Mouse (Mus musculus): ENCODE results near the gene Ccdc167.

The Ccdc167 gene

DNA sequence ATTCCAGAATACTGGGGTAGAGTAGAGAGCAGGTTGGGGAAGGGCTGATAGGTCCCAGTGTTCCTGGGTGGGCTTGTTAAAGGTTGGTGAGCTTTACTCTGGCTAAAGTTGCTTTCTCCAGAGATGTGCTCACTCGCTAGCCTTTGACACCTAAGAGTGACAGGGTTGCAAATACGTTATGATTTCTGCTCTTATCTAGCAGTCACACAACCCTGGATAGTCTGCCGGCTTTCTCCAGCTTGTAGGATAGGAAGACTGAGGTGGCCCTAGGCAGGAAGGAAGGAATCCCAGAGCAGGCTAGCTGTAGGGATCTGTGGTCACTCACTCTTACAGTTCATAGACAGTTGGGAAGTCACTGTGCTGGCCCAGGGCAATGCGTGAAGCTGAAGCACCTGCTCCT, 32.6 kb downstream of the Ccdc167 start:
- no peak for DNase-seq (ENCODE audit: low spot score)

DNA sequence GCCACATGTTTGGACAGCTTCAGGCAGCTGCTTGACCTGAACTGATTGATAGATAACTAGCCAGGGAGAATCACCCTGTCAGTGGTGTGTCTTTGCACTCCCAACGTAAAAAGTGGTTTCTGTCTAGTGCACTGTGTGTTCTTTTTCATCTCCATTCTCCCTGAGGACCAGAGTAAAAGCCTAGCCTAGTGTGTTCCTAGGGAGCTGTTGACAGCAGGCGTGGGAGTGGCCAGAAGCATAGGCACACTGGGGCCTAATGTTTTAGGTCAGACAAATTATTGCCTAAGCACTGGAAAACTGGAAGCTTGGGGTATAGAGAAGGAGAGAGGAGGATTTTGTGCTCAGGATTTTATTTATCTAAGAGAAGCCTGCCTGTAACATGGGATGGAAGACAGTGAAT, 33.7 kb downstream of the Ccdc167 start:
- no peak for DNase-seq (ENCODE audit: low spot score)

DNA sequence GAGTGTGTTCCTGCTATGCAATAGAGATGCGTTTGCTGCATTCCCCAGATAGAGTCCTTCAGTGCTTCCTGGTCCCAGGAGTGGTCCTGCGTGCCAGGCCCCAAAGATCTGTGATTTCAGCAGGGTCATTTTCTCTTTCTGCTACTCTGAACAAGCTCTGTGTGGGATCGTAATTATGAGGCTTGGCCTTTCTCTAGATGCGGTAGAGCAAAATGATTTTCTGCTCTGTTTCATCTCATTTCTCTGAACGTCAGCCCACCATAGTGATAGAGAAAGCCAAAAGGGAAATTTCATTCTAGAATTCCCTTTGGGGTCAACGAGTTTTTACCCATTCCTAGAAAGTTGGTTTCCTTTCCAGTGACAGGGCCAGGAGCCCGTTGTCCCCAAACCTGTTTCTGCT, 34.6 kb downstream of the Ccdc167 start:
- no peak for DNase-seq (ENCODE audit: low spot score)

DNA sequence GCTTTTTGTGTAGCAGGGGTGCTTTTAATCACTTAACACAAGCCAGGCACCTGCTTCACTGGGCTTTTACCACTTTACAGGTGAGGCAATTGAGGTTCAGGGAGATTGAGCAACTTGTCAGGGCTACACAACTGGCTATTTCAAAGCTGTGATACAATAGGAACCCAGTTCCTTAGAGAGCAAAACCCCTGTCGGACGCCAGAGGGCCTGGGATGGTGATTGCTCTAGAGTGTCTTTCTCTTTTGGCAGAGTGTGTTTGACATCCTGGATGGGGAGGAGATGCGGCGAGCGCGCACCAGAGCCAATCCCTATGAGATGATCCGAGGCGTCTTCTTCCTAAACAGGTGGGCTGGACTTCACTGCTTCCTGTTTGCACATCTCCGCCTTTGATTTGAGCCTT, 35.2 kb downstream of the Ccdc167 start:
- DNase-seq (ENCODE audit: low spot score) = no peak

DNA sequence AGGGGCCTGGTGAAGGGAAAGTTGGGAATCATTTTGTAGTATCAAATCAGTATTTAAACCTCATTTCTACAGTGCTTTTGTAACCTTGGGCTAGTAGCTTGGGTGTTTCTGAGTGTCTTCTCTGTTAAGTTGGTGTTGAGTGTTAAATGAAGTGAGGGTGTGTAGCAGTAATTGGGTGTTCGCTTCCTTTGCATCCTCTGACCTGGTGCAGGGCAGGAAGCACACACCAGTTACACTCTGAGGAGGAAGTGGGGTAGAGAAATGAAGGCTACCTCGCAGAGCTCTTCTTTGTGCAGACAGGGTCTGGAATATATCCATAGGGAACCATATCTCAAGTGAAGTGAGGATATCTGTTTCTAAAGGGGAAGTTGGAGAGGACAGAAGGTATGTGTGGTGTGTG, 35.9 kb downstream of the Ccdc167 start:
- no peak for DNase-seq (ENCODE audit: low spot score)

DNA sequence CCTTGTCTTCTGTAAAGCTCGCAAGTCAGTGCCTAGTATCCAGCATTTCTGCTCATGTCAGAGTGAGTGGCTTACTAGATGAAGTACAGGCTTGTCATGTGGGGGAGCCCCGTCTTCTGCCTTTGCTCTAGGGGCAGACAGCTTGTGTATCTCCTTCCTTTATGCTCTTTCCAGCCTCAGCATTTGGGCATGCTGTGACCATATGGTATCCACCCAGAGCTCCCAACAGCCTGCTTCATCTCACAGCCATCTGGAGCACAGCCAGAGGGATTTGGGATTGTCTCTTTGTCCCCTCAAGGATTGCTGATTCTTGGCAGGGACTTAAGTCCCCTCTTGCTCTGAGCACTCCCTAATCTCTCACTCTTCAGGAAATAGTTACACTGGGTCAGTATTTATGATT, 36.7 kb downstream of the Ccdc167 start:
- no peak for DNase-seq (ENCODE audit: low spot score)

DNA sequence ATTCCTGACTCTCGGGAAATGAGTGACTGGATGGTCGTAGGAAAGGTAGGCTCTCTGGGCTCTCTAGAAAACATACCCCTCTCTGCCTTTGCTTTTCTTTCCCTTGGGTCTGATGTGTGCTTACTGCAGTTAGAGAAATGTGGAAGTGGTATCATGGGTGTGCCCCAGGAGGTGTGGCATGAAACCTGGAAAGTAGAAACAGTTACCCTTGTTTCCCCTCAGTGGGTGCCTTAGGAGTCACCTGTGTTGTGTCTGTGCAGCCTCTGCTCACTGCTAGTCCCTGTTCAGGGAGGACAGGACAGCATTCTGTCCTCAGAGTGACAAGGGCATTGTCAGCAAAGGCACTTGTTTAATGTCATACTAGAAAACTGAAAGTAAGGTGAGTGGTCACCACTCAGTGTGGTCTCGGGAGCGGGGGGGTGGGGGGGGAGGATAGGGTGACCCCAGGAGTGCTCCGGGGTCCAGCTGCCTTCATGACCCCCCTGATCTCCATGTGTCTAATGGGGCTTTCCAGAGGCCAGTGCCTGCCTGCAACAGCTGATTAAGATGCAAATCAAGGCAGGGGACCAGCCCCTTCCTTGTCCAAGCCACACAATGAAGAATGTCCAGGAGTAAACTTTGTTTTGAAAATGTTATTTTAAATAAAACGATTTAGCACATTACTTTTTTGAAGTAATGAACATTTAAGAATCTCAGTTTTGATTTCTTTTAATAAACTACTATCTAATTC, 37.6 kb downstream of the Ccdc167 start:
- no peak for DNase-seq (ENCODE audit: low spot score)

DNA sequence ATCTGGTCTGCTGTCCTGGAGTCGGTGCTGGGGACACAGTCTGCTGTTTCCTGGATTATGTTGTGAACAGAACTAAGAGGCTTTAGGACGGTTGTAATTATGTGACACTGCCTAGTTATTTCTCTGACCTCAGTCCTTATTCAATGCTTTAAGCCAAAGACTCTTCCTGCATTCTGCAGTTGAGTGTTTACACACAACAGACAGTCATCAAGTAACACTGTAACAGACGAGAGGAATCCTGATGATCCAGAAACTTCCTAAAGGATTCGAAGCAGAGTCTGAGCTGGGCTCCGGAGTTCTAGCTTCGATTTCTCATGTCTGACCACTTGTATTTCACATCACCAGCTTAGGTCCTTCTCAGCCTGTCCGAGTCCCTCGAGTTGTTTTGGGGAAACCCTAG, 38.3 kb downstream of the Ccdc167 start:
- no peak for DNase-seq (ENCODE audit: low spot score)

DNA sequence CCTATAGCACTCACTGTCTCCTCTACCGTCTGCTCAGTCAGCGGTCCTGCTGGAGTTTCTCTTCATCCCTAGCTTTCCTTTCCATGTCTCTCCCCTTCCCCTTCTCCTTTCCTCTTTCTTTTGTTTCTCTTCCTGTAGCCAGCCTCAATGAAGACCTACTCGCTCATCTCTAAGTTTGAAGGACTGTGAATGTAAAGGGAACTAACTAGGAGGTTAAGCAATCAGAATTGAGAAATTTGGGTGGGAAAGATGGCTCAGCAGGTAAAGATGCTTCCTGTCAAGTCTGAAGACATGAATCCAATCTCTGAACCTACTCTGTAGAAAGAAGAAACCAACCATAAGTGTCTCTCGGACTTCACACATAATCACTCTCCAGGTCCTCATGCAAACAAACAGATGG, 43.5 kb downstream of the Ccdc167 start:
- DNase-seq (ENCODE audit: low spot score) = no peak

DNA sequence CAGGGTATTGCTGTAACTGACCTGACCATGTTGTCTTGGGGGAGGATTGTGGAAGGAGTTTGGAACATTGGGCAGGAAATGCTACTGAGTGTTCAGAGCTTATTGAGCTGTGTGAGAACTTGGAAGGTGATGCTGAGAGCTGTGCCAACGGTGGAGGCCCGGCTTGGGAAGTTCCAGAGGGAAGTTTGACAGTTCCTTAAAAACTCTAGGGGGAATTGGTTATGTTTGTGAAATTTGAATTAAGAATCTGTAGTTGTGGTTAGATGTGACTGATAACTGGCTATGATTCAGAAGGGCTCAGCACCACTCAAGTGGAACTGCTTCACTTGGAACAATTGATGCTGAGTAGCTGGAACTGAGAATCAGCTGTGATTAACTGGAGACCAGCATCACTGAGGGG, 45.8 kb downstream of the Ccdc167 start:
- DNase-seq (ENCODE audit: low spot score) = no peak

DNA sequence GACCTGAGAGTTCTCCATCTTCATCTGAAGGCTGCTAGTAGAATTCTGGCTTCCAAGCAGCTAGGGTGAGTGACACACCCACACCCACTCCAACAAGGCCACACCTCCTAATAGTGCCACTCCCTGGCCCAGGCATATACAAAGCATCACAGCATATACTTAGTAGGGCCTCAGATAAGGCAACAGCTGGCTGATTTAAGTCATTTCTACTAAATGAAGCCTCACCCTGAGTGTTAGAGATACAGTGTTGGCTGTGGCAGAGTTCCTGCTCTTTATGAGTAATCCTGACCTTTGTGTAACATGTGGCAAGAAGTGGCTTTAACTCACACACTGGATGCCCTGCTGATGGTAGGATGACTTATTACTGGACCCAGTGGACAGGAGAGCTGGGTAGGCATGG, 46.9 kb downstream of the Ccdc167 start:
- DNase-seq (ENCODE audit: low spot score) = peak; percentile 14

DNA sequence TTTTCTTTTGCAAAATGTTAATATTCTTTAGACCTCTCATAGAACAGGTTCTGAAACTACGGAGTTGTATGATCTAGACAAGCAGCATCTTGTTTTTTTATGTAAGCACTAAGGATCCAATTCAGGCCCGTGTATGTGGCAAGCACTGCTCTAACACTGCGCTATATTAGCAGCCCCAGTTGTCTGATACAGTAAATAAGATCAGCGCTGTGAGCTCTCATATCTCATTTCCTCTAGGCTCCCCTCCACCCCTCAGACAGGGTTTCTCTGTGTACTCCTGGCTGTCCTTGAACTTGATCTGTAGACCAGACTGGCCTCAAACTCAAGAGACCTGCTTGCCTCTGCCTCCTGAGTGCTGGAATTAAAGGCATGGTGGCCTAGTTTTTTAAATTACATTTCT, 47.8 kb downstream of the Ccdc167 start:
- DNase-seq (ENCODE audit: low spot score) = no peak

DNA sequence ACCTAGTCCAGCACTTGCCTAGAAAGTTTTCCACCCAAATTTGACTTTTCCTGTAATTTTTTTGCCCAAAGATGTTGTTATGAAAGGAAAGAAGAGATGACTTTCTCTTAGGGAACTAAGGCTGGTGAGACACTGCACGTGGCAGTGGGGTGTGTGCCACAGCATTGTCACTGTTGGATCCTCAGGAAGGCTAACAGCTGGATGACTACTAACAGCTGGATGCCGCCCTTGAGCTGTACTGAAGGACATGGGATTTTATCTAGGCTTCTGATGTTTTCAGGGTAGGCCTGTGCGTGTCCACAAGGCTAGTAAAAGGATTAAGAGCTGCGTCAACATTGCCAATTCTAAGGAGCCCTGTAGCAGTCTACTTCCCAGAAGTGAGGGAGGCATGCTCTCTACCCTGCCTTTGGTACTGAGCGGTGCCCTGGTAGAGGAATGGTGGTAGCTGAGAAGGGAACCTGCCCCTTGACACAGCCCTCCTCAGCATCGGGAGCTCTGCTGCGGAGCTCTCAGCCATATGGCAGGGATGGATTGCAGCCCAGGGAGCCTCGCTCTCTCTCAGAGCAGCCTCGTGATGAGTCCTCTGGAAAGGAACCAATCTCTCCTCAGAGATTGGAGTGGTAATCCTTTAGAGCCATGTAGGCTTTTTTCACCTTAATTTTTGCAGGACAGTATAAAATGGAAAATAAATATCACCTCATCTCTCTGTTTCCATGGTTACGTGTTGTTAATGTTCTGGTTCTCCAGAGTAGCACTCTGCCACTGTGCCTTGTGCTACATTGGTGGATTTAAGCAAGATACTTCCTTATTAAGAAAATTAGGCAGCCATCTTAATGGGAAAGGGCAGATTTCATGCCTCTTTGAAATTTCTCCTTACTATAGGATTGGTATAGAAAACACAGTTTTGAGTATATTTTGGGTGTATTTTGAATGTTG, 48.5 kb downstream of the Ccdc167 start:
- peak; percentile 57 for DNase-seq (ENCODE audit: low spot score)

DNA sequence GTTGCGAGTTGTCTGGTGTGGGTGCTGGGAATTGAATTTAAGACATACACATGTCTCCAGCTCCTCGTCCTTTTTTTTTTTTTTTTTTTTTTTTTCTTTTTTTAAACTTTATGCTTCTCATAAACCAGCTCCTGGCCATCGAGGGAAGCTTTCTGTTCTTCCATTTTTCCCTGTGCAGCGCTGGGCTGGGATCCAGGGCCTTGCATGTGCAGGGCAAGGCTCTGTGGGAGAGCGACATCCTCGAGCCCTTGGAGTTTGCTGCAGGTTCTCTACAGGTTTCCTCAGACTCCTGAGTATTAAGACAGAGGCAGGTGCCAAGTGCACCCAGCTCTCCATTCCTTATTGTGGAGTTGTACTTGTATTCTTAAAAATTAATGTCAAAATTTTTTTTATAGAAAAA, 54.7 kb downstream of the Ccdc167 start:
- no peak for DNase-seq (ENCODE audit: low spot score)

DNA sequence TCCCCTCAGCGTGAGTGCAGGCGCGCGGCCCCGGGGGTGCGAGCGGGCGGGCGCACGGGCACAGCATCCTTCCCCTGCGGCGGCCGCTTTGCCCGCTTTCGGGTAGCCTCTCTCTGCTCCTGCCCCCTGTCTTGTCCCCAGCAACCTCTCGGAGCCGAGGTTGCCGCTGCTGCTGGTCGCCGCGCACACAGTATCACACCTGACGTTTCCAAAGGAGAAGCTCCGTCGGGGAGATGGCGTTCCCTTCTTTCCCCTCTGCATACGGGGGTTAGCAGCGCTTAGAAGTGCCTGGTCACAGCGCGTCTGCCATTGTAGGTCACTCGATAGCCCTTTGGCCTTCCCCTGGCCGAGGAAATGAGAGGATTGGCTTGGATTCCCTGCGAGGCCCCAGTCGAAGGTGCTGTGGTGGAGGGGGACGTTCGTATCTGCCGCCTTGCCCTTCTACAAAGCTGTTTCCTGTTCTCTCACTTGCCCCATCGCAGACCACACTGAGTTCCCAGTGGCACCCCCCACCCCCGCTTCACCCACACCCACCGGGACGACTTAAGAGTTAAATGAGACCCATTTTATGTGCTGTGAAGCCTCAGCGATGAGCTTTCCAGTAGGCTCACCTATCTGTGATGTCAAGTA, 56.0 kb downstream of the Ccdc167 start:
- peak; percentile 62 for DNase-seq (ENCODE audit: low spot score)

DNA sequence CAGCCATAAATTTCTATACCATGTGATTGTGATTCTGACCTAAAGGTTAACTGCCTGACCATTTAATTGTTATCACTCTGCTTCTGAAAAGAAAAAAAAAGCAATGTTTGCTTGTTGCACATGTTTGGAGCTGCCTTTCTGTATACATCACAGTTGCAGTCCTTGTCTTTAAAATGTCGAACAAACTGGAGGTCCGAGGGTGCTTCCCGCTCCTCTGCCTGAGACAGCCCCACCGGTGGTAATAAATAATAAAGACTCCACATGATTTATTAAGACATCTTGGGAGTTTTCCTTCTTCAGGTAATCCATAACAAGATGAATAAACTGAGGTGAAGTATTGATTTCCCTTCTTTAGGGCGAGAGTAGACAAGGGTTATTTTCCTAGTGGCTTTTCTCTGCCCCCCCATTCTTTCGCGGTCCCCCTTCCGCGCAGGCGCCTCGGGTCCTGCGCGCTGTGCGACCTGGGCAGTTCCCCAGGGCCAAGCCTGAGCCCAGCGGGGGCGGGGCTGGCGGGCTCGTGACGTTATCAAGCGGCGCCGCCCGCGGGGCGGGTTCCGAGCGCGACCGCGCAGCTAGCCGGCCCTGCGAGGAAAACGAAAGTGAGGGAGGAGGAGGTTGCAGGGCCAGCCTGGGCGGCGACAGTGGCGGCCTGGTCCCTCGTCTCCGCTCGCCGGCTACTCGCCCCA, 56.6 kb downstream of the Ccdc167 start, which contains the start of gene Cmtr1:
Cmtr1 (plus strand) TSS at position 520 of the 686 bp plus-strand sequence.
- DNase-seq (ENCODE audit: low spot score) = peak; percentile 98

DNA sequence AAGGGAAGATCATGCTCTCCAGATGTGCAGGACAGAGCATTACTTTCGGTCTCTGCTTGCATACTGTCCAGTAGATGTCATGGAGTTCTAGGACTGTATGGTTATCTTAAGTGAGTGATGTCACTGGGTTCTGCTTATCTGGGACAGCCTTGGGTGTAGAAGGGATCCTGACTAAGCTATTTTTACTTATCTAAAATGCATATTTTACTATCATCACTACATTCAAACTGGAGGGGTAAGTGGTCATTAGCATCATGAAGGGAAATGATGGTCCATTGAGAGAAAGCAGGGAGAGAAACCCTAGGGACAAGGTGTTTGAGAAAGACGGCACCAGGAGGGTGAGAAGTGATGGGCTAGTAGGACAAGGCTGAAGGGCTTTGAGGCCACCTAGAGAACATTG, 58.6 kb downstream of the Ccdc167 start:
- DNase-seq (ENCODE audit: low spot score) = no peak

DNA sequence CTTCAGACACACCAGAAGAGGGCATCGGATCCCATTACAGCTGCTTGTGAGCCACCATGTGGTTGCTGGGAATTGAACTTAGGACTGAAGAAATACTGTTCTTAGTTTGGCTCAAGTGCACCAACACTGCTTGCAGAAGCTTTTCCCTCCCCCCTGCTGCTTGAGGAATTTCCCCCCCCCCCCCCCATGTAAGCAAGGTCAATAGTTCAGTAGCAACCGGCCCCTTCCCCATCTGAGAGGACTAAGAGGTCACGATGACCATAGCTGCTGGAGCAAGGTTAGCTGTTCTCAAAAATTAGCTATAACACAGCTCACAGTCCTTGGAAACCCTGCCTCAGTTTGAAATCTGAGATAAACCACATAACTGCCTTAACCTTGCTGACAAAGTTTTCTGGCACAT, 74.6 kb downstream of the Ccdc167 start:
- DNase-seq (ENCODE audit: low spot score) = no peak

DNA sequence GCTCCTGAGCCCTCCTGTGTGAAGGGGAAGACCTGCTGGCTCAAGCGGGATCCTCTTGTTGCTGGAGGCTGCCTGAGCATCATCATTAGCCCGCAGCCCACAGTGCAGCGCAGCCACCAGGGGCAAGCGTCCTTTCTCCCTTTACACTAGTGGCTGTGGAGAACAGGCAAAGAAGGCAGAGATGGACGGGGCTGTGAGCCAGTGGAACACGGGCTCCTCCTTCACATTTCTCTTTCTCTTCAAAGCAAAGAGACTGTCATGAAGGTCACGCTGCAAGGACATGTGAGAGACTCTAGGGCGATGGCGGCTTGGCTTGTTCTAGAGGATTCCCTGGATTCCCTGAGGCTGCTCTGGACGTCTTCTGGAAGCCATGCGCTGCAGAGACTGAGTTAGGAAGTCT, 75.9 kb downstream of the Ccdc167 start:
- no peak for DNase-seq (ENCODE audit: low spot score)

DNA sequence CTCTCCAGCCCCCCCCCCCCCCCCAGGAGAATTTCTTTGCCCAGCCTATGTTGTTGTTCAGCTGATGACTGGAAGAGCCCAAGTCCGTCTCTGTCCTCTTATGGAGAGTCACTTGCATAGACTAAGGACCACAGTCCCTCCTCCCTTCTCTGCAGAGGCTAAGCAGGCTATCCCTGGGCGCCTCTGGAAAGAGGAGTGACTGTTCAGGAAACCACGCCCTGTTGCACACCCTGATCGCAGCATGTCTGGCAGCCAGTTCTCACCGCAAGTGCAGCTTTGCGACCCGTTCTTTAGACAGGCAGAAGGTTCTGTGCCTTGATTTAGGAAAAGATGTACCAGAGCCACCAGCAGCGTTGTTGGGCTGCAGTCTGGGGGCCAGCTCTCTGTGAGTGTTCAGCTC, 78.9 kb downstream of the Ccdc167 start:
- DNase-seq (ENCODE audit: low spot score) = peak; percentile 75

DNA sequence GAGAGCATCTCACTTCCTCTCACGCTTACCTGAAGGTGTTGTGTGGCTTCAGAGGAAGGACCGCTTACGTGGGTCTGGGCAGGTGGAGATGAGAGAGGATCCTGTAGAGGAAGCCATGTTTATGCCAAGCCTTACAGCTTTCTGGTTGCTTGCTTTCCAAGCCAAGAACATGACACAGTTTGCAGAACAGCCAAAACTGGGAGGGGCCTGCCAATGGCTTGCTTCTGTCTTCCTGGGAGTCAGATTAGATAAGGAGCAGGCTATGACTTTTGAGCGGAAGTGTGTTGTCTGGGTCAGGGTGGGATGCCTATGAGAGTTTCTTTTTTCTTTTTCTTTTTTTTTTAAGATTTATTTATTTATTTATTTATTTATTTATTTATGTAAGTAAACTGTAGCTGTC, 79.5 kb downstream of the Ccdc167 start:
- peak; percentile 31 for DNase-seq (ENCODE audit: low spot score)
